Mouse (Mus musculus): Measurements from ENCODE around the gene Lrrk1.

- TF ChIP-seq CTCF (IDR thresholded peaks at IDR 0.05; ENCODE audit: borderline replicate concordance, insufficient read depth, low read length) (no peak), POLR2A (IDR thresholded peaks at IDR 0.05; ENCODE audit: low read depth, low read length) (no peak)
These were observed 202.8 kb downstream of the Lrrk1 start for GRCm38 (mm10) chr7:66185370-66185769.
